Mouse (Mus musculus): ENCODE data around the gene Kifc5b. TPM values are rescaled to one million over a fixed set of nuclear protein-coding genes. Genes with fewer than 3 reads are reported as not detected.

Gene Kifc5b
- polyA plus RNA-seq, 1 experiment from 2014 or later, result 5.2 TPM

DNA sequence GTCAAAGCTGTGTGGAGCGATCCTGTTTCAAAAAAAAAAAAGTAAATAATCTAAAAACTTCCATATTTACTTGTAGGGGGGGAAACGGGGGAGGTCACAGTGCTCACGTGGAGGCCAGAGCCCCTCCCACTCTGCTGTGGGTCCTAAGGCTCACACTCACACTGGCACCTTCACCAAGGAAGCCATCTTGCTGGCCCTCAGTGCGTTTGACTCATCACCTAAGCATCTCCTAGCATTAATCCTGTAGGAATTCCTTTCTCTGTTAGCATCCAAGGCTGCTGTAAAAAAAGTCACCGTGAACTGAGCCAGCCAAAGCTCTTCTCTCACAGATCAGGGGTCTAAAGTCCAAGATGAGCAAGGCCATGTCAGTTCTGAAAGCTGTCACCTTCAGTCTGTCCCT lies 39.4 kb downstream of the Kifc5b start:
- Histone ChIP-seq H3K9ac (no peak overlapping the region), H3K4me3 (no peak overlapping the region), H3K9me3 (replicated peaks) (no peaks in the 10 kb centered on the region), H3K4me1 (replicated peaks) (peaks cover 46% of the 10 kb centered on the region), H3K27me3 (replicated peaks) (no peaks in the 10 kb centered on the region), H3K4me2 (no peak overlapping the region), H3K27ac (ENCODE audit: poor library complexity, severe bottlenecking) (no peak overlapping the region), H3K36me3 (peaks cover 58% of the 10 kb centered on the region)
- ATAC-seq (ENCODE audit: insufficient number of reproducible peaks, low FRiP score), result no peak
- WGBS, result 72% methylated on average over 5 of the region's 5 CpGs

DNA sequence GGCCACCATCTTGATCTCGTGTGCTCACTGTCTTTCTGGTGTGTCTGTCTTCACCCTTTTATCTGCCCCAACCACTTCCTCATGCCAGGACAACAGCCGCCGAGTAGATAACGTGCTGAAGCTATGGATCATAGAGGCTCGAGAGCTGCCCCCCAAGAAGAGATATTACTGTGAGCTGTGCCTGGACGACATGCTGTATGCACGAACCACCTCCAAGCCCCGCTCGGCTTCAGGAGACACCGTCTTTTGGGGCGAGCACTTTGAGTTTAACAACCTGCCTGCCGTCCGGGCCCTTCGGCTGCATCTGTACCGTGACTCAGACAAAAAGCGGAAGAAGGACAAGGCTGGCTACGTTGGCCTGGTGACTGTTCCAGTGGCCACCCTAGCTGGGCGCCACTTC lies 40.0 kb downstream of the Kifc5b start:
- no peaks in the 10 kb centered on the region for H3K27me3 ChIP-seq (replicated peaks)
- no peak overlapping the region for H3K4me2 ChIP-seq
- peaks cover 40% of the 10 kb centered on the region for H3K4me1 ChIP-seq (replicated peaks)
- no peak overlapping the region for H3K27ac ChIP-seq (ENCODE audit: poor library complexity, severe bottlenecking)
- no peak overlapping the region for H3K9ac ChIP-seq
- H3K4me3 ChIP-seq, result no peak overlapping the region
- no peaks in the 10 kb centered on the region for H3K9me3 ChIP-seq (replicated peaks)
- ATAC-seq (ENCODE audit: insufficient number of reproducible peaks, low FRiP score), result no peak
- H3K36me3 ChIP-seq, result peaks cover 63% of the 10 kb centered on the region
- 62% methylated on average over 18 of the region's 18 CpGs for WGBS

DNA sequence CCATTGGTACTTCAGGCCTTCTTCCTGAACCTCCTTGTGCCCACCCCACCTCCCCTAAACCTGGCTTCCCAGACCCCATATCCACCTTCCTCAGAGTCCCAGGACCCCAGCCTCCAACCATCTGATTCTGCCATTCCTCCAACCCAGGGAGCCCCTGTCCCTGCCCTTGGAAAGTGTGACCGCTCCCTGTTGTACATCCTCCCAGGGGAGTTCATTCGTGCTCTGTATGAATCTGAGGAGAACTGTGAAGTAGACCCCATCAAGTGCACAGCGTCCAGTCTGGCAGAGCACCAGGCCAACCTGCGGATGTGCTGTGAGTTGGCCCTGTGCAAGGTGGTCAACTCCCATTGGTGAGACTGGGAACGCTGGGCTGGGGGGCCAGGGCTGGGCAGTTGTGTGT lies 41.0 kb downstream of the Kifc5b start:
- Histone ChIP-seq H3K27ac (ENCODE audit: poor library complexity, severe bottlenecking) (no peak overlapping the region), H3K27me3 (replicated peaks) (no peaks in the 10 kb centered on the region), H3K4me2 (no peak overlapping the region), H3K4me1 (replicated peaks) (peaks cover 30% of the 10 kb centered on the region), H3K4me3 (no peak overlapping the region), H3K9ac (no peak overlapping the region), H3K36me3 (peaks cover 73% of the 10 kb centered on the region), H3K9me3 (replicated peaks) (no peaks in the 10 kb centered on the region)
- no peak for ATAC-seq (ENCODE audit: insufficient number of reproducible peaks, low FRiP score)
- 91% methylated on average over 5 of the region's 5 CpGs for WGBS

DNA sequence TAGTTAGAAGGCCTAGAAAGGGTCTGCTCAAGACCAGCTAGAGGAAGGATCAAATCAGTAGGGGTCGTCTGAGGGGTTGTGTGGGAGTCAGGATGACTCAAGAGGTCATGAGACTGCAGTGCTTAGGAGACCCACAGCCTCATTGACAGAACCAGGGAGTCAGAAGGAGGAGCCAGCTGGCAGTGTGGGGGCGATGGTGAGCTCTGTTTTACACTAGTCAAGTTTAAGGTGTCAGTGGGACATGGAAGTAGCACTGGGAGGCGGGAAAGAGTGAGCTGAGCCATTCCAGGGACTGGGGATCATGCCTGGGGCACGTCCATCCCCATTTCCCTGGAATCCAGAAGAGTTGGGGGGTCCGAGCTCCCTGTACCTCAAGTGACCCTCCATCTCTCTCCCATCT lies 42.0 kb downstream of the Kifc5b start:
- no peaks in the 10 kb centered on the region for H3K9me3 ChIP-seq (replicated peaks)
- no peak overlapping the region for H3K4me2 ChIP-seq
- H3K36me3 ChIP-seq, result peaks cover 80% of the 10 kb centered on the region
- ATAC-seq (ENCODE audit: insufficient number of reproducible peaks, low FRiP score), result no peak
- no peak overlapping the region for H3K4me3 ChIP-seq
- no peak overlapping the region for H3K9ac ChIP-seq
- no peak overlapping the region for H3K27ac ChIP-seq (ENCODE audit: poor library complexity, severe bottlenecking)
- 55% methylated on average over 5 of the region's 5 CpGs for WGBS
- no peaks in the 10 kb centered on the region for H3K27me3 ChIP-seq (replicated peaks)
- peaks cover 20% of the 10 kb centered on the region for H3K4me1 ChIP-seq (replicated peaks)

DNA sequence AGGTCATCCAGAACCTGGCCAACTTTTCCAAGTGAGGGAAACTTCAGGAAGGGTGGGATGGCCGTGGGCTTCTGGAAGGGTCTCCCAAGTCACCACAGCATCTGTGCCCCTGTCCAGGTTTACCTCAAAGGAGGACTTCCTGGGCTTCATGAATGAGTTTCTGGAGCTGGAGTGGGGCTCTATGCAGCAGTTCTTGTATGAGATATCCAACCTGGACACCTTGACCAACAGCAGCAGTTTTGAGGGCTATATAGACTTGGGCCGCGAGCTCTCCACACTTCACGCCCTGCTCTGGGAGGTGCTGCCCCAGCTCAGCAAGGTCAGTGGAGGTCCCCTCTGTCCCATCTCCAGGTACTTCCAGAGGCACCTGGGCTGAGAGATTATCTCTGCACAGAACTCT lies 42.9 kb downstream of the Kifc5b start:
- no peak for ATAC-seq (ENCODE audit: insufficient number of reproducible peaks, low FRiP score)
- Histone ChIP-seq H3K36me3 (peaks cover 90% of the 10 kb centered on the region), H3K27me3 (replicated peaks) (no peaks in the 10 kb centered on the region), H3K9me3 (replicated peaks) (no peaks in the 10 kb centered on the region), H3K27ac (ENCODE audit: poor library complexity, severe bottlenecking) (no peak overlapping the region), H3K9ac (no peak overlapping the region), H3K4me3 (no peak overlapping the region), H3K4me2 (no peak overlapping the region), H3K4me1 (replicated peaks) (peaks cover 13% of the 10 kb centered on the region)
- WGBS, result 91% methylated on average over 4 of the region's 4 CpGs

DNA sequence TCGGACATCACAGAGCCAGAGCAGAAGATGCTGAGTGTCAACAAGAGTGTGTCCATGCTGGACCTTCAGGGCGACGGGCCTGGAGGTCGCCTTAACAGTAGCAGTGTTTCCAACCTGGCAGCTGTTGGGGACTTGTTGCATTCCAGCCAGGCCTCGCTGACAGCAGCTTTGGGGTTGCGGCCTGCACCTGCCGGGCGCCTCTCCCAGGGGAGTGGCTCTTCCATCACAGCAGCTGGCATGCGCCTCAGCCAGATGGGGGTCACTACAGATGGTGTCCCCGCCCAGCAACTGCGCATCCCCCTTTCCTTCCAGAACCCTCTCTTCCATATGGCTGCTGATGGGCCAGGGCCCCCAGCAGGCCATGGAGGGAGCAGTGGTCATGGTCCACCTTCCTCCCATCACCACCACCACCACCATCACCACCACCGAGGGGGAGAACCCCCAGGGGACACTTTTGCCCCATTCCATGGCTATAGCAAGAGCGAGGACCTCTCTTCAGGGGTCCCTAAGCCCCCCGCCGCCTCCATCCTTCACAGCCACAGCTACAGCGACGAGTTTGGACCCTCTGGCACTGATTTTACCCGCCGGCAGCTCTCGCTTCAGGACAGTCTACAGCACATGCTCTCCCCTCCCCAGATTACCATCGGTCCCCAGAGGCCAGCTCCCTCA lies 44.8 kb downstream of the Kifc5b start:
- H3K36me3 ChIP-seq, result peaks cover 96% of the 10 kb centered on the region
- no peak for ATAC-seq (ENCODE audit: insufficient number of reproducible peaks, low FRiP score)
- no peak overlapping the region for H3K9ac ChIP-seq

DNA sequence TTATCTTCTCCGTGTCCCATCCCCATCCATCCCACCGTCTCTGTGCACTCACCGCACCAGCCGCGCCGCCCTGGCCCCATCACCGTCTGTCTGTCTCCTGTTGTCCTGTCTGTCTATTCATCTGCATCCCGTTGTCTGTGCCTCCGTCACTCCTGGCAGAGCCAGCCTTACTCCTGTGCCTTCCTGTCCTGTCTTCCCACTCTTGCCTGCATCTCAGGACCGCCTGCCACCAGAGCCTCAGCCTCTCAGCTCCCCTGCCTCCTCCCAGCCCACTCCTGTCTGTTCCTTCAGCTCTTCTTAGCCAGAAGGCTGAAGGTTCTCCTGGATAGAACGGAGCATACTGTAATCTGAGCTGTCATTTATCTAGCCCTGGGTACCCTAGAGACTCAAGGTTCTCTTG lies 50.1 kb downstream of the Kifc5b start:
- Histone ChIP-seq H3K4me2 (no peak overlapping the region), H3K27me3 (replicated peaks) (no peaks in the 10 kb centered on the region), H3K4me3 (no peak overlapping the region), H3K27ac (ENCODE audit: poor library complexity, severe bottlenecking) (no peak overlapping the region), H3K9ac (no peak overlapping the region), H3K9me3 (replicated peaks) (no peaks in the 10 kb centered on the region), H3K36me3 (peaks cover 65% of the 10 kb centered on the region), H3K4me1 (replicated peaks) (peaks cover 10% of the 10 kb centered on the region)
- ATAC-seq (ENCODE audit: insufficient number of reproducible peaks, low FRiP score), result no peak
- WGBS, result 86% methylated on average over 11 of the region's 11 CpGs

More for the DNA sequence above, 44.8 kb downstream of the Kifc5b start:
- Histone ChIP-seq H3K4me3 (no peak overlapping the region), H3K27ac (ENCODE audit: poor library complexity, severe bottlenecking) (no peak overlapping the region), H3K27me3 (replicated peaks) (no peaks in the 10 kb centered on the region), H3K4me2 (no peak overlapping the region), H3K4me1 (replicated peaks) (peaks cover 1% of the 10 kb centered on the region; the same call in 1 of the 2 replicates), H3K9me3 (replicated peaks) (no peaks in the 10 kb centered on the region)
- WGBS, result 88% methylated on average over 20 of the region's 21 CpGs

DNA sequence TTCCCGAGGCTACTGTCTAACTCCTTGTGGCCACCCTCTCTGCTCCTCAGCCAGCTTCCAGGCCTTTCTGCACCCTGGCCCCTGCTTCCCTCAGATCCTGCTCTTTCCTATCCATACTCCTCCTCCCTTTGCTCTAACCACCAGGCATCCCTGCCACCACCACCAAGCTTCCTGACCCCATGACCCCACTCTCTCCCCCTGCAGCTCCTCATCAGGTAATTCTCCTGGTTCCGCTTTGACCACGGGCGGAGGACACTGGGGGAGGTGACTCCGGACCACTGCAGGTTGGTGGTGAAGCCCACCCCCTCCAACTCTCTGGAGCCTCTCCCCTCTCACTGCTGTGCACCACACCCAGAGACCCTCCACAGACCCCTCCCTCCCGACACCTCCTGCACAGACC lies 50.6 kb downstream of the Kifc5b start:
- no peak for ATAC-seq (ENCODE audit: insufficient number of reproducible peaks, low FRiP score)
- Histone ChIP-seq H3K27me3 (replicated peaks) (no peaks in the 10 kb centered on the region), H3K36me3 (peaks cover 60% of the 10 kb centered on the region), H3K9me3 (replicated peaks) (no peaks in the 10 kb centered on the region), H3K4me2 (no peak overlapping the region), H3K4me3 (no peak overlapping the region), H3K9ac (no peak overlapping the region), H3K27ac (ENCODE audit: poor library complexity, severe bottlenecking) (no peak overlapping the region), H3K4me1 (replicated peaks) (peaks cover 13% of the 10 kb centered on the region)
- 84% methylated on average over 6 of the region's 6 CpGs for WGBS

DNA sequence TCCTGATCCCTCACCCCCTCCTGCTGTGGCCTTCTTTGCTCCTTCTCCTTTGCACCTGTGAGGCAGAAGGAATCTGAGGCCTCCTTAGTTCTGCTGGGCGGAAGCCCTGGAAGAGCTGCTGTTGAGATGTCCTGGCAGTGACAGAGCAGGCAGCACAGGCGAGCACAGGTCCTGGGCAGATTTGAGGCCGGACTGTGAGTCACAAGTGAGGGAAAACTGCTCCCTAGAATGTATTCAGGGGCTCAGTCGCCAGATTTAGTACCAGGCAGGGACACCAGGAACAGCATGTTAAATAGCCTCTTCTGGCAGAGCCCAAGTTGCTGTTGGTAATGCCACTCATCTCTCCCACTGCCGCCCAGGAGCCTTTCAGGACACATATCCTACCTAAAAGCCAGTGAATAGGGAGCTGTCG lies 51.3 kb downstream of the Kifc5b start:
- ATAC-seq (ENCODE audit: insufficient number of reproducible peaks, low FRiP score), result no peak

DNA sequence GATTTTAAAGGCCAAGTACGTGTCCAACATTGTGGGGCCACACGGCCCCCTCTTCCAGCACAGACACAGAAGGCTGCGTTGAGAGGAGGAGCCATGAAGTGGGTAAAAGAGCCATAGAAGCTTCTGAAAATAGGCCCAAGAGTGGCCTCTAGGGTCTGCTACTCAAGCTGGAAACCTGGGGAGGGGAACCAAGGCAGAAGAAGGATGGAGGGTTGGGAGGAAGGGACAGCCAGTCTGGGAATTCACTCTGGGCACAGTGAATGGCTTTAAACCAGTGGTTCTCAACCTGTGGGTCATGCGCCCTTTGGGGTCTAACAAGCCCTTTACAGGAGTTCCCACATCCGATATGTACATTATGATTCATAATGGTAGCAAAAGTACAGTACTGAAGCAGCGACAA lies 52.4 kb downstream of the Kifc5b start:
- WGBS, result 77% methylated on average over 6 of the region's 6 CpGs
- peaks cover 47% of the 10 kb centered on the region for H3K36me3 ChIP-seq
- ATAC-seq (ENCODE audit: insufficient number of reproducible peaks, low FRiP score), result no peak

More for the DNA sequence above, 51.3 kb downstream of the Kifc5b start:
- no peak overlapping the region for H3K9ac ChIP-seq
- H3K4me2 ChIP-seq, result no peak overlapping the region
- H3K4me1 ChIP-seq (replicated peaks), result peaks cover 13% of the 10 kb centered on the region
- peaks cover 53% of the 10 kb centered on the region for H3K36me3 ChIP-seq
- no peaks in the 10 kb centered on the region for H3K9me3 ChIP-seq (replicated peaks)
- no peak overlapping the region for H3K27ac ChIP-seq (ENCODE audit: poor library complexity, severe bottlenecking)
- H3K27me3 ChIP-seq (replicated peaks), result no peaks in the 10 kb centered on the region
- no peak overlapping the region for H3K4me3 ChIP-seq
- WGBS, result 82% methylated on average over 6 of the region's 6 CpGs

DNA sequence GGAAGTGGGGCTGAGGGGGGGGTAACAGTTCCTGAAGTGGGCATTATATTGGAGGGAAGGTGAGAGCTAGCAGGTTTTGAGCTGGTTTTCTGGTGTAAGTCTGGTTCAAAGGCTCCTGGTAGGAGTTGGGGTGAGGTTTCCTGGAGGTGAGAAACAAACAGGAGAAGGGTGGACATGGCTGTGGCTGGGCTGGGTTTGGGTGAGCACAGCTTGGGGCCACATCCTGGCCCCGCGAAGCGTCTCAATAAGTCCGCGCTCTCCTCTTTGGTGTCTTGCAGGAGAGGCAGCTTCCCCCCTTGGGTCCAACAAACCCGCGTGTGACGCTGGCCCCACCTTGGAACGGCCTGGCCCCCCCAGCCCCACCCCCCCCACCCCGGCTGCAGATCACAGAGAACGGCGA lies 53.3 kb downstream of the Kifc5b start:
- no peak for ATAC-seq (ENCODE audit: insufficient number of reproducible peaks, low FRiP score)
- peaks cover 31% of the 10 kb centered on the region for H3K4me1 ChIP-seq (replicated peaks)
- no peak overlapping the region for H3K4me3 ChIP-seq
- no peak overlapping the region for H3K27ac ChIP-seq (ENCODE audit: poor library complexity, severe bottlenecking)
- peaks cover 47% of the 10 kb centered on the region for H3K36me3 ChIP-seq
- no peak overlapping the region for H3K4me2 ChIP-seq
- no peaks in the 10 kb centered on the region for H3K27me3 ChIP-seq (replicated peaks)
- no peak overlapping the region for H3K9ac ChIP-seq
- H3K9me3 ChIP-seq (replicated peaks), result no peaks in the 10 kb centered on the region
- WGBS, result 47% methylated on average over 12 of the region's 12 CpGs

More for the DNA sequence above, 52.4 kb downstream of the Kifc5b start:
- Histone ChIP-seq H3K9ac (0 out of 2 replicates have a peak overlapping the region, but pooled peaks have one; percentile 1), H3K27ac (ENCODE audit: poor library complexity, severe bottlenecking) (no peak overlapping the region), H3K4me1 (replicated peaks) (peaks cover 21% of the 10 kb centered on the region), H3K4me2 (no peak overlapping the region), H3K4me3 (no peak overlapping the region), H3K9me3 (replicated peaks) (no peaks in the 10 kb centered on the region), H3K27me3 (replicated peaks) (no peaks in the 10 kb centered on the region)
